Mouse (Mus musculus): ENCODE data around the gene Dnah8. TPM values are rescaled to one million over a fixed set of nuclear protein-coding genes. Genes with fewer than 3 reads are reported as not detected.

The Dnah8 gene
- polyA plus RNA-seq (2014; fragmentation: Illumina TruSeq; extraction: RNeasy Lipid Tissue Mini Kit (QIAGEN cat#74804)), result 2.0 TPM

DNA sequence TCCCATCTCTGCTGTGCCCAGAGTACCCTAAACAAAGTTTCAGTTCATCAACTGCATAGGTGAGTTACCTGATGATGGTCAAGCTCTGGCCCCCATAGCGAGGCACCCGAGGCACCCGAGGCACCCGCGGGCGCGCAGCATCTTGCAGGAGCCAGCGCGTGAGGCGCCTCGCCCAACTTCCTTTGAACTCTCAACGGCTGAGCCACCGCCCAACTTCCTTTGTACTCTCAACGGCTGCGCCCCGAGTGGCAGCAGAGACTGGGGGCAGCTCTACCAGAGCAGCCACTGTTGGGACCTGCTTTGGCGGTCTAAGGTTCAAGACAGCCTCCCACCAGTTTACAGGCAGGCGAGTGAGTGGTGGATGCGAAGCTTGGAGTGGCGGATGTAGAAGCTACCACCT lies at the start of gene Dnah8:
TSS of gene Dnah8 (plus strand) at position 223 of the 400 bp plus-strand sequence.

DNA sequence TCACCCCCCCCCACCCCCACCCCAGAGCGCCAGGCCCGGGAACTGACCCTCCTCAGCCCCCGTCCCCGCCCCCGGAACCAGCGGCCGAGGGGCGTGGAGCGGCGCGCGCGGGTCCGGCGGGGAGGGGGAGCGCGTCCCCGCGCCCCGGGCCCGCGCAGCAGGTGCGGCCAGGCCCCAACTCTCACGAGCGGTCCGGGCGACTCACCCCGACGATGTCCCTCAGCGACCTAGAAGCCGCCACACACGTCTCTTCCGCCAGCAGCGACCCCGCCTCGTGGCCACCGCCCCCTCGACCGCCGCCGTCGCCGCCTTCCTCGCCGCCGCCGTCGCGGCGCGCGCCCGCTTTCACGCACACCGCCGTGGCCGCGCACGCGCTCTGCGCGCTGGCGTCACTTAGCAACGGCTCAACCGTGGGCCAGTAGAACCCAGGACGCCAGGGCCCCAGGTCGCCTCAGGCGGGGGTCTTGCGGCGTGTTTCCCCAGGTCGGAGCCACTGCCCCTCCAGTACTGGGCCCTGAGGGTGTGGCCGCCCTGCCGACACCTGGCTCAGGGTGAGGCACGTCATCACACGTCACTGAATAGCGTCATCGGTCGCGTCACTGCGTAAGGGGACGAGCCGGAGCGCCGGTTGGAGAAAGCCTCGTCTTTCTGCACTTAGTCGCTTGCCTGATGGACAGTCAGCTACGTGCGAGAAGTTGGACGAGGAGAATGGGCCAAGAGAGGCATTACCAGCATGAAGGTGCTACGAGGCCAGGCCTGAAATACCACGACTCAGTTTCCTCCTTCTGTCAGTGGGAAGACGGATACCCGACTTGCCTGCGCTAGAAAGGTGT lies 48.0 kb upstream of the Dnah8 start, which contains the start of gene Btbd9:
TSS of gene Btbd9 (minus strand) at position 548 of the 833 bp plus-strand sequence.

GRCm38 (mm10) chr17:30626719-30627118 lies 2.6 kb downstream of the Dnah8 start, which contains the start of gene Glo1:
TSS of gene Glo1 (minus strand) at chr17:30626871.

GRCm38 (mm10) chr17:30901627-30902026 lies 277.5 kb downstream of the Dnah8 start, which contains the start of gene Glp1r:
TSS of gene Glp1r (plus strand) at chr17:30901817.

Other genes starting within 250 kb of the Dnah8 start
- gene Btbd9, start 47.9 kb upstream of the Dnah8 start, polyA plus RNA-seq (2014; fragmentation: Illumina TruSeq; extraction: RNeasy Lipid Tissue Mini Kit (QIAGEN cat#74804)), result 8.7 TPM
- gene Glo1, start 2.5 kb downstream of the Dnah8 start, polyA plus RNA-seq (2014; fragmentation: Illumina TruSeq; extraction: RNeasy Lipid Tissue Mini Kit (QIAGEN cat#74804)), result 191 TPM

Data from ovary, adult 10 weeks (tissue).